Mouse (Mus musculus): ENCODE data around the gene Espl1. TPM values are rescaled to one million over a fixed set of nuclear protein-coding genes. Genes with fewer than 3 reads are reported as not detected.

The Espl1 gene
- polyA plus RNA-seq, 1 experiment from 2014 or later: 7.2 TPM

DNA sequence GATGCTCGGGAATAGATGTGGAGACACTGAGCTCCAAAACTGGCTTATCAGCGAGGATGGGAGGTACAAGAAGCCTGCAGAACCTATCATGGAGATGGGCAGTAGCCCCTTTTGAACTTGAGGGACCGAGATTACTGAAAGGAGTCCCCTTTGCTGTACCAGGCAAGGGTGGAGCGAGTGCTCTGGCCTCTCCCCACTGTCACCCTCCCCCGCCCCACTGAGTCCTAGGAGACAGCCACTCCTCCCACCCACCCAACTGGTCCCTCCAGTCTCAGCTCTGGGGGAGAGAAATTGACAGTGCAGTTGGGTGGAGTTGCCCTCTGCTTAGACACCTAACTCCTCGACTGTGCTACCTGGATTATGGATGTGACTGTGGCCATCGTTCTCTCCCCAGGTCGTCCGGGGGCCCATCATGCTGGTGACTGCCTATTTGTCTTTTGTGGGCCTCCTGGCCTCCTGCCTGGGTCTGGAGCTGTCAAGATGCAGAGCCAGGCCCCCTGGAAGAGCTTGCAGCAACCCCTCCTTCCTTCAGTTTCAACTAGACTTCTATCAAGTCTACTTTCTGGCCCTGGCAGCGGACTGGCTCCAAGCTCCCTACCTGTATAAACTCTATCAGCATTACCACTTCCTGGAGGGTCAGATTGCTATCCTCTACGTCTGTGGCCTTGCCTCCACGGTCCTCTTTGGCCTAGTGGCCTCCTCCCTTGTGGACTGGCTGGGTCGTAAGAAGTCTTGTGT is 16.1 kb upstream of the Espl1 start:
- H3K4me1 ChIP-seq (replicated peaks): peaks cover 24% of the 10 kb centered on the region
- no peaks in the 10 kb centered on the region for H3K27me3 ChIP-seq
- ATAC-seq (ENCODE audit: low FRiP score): 0 out of 2 replicates have a peak, but pooled peaks have one; percentile 22

DNA sequence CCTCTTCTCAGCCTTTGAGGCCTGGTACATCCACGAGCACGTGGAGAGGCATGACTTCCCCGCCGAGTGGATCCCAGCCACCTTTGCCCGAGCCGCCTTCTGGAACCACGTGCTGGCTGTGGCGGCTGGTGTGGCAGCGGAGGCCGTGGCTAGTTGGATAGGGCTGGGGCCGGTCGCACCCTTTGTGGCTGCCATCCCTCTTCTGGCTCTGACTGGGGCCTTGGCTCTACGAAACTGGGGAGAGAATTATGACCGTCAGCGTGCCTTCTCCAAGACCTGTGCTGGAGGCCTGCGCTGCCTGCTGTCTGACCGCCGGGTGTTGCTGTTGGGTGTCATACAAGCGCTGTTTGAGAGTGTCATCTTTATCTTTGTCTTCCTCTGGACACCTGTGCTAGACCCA is 15.4 kb upstream of the Espl1 start:
- ATAC-seq (ENCODE audit: low FRiP score): no peak
- 0 out of 2 replicates have a peak overlapping the region, but pooled peaks have one; percentile 87 for H3K9ac ChIP-seq

More for the DNA sequence above, 16.1 kb upstream of the Espl1 start:
- Histone ChIP-seq H3K4me2 (peak overlapping the region; percentile 94), H3K4me3 (peak overlapping the region; percentile 86), H3K36me3 (peaks cover 24% of the 10 kb centered on the region), H3K9me3 (no peaks in the 10 kb centered on the region), H3K9ac (peak overlapping the region; percentile 87), H3K27ac (peak overlapping the region; percentile 92)
- WGBS: 32% methylated on average over 13 of the region's 13 CpGs

DNA sequence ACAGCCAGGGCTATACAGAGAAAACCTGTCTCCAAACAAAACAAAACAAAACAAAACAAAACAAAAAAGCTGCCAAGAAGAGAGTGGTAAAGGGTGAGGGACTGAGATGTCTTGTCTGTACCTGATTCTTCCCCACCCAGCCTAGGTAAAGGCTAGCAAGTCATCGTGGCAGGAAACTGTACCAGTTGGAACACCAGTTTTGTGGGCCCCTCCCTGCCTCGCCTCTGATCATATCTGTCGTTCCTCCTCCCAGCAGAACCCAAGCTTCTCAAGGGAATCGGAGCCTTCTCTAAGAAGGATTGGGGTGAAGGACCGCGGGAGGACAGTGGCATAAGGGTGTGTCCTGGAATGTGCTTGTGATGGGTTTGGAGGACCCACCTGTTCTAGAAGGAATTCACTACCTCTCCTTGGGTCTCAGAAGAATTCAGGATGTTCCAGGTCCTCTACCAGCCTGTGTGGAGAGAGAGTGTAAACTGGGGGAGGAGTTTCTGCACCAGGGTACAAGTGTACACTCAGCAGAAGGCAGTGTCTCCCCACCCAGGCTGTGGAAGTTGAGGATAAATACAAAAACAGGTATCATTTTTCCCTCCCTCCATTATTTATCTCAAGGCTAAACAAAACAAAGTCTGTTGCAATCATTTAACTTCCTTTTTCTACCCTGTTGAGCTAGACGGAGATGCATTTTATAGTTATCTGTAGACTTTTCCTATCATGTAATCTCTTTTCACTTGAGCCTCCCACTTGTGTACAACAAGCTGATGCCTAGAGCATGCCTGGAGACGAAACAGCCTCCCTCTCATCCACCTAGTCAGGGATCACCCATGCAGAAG is 13.4 kb upstream of the Espl1 start:
- Histone ChIP-seq H3K9me3 (no peaks in the 10 kb centered on the region), H3K36me3 (peaks cover 24% of the 10 kb centered on the region), H3K9ac (no peak overlapping the region), H3K4me2 (no peak overlapping the region), H3K4me3 (no peak overlapping the region), H3K27me3 (no peaks in the 10 kb centered on the region), H3K4me1 (replicated peaks) (peaks cover 24% of the 10 kb centered on the region), H3K27ac (no peak overlapping the region)
- 88% methylated on average over 8 of the region's 8 CpGs for WGBS
- no peak for ATAC-seq (ENCODE audit: low FRiP score)

More for the DNA sequence above, 15.4 kb upstream of the Espl1 start:
- Histone ChIP-seq H3K4me3 (peak overlapping the region; percentile 86), H3K4me2 (peak overlapping the region; percentile 94), H3K4me1 (replicated peaks) (peaks cover 24% of the 10 kb centered on the region), H3K36me3 (peaks cover 24% of the 10 kb centered on the region), H3K9me3 (no peaks in the 10 kb centered on the region), H3K27ac (no peak overlapping the region), H3K27me3 (no peaks in the 10 kb centered on the region)
- 95% methylated on average over 19 of the region's 19 CpGs for WGBS

DNA sequence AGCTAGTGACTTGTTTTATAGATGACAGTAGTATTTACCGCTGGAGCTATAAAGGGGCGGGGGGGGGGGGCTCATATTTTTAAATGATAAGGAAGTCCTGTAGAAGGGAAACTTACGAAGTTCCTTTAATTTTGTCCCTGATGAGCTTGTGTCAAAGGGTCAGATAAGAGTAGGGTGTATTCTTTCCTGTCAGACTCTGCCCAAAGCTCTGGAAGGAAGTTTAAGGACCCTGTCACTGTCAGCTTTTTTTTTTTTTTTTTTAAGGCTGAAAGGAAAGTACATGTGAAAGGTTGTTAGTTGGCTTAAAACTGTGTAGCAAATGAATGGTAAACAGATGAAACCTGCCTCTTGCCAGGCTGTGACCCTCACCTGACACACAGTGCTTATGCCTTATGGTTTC is 12.4 kb upstream of the Espl1 start:
- Histone ChIP-seq H3K27ac (no peak overlapping the region), H3K9me3 (no peaks in the 10 kb centered on the region), H3K4me2 (no peak overlapping the region), H3K4me3 (no peak overlapping the region), H3K27me3 (no peaks in the 10 kb centered on the region), H3K4me1 (replicated peaks) (peaks cover 23% of the 10 kb centered on the region), H3K9ac (no peak overlapping the region), H3K36me3 (peaks cover 24% of the 10 kb centered on the region)
- no peak for ATAC-seq (ENCODE audit: low FRiP score)
- WGBS: 89% methylated on average over 3 of the region's 3 CpGs

DNA sequence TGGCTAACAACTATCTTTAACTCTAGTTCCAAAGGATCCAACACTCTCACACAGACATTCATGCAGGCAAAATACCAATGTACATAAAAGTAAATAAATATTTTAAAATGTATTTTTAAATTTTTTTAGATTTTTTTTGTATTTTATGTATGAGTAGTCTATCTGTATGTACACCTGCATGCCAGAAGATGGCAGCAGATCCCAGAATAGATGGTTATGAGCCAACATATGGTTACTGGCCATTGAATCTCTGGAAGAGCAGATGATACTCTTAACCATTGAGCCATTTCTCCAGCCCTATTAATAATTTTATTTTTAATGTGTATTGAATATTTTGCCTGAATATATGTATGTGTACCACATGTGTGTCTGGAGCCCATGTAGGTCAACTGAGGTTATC is 8.7 kb upstream of the Espl1 start:
- no peak overlapping the region for H3K27ac ChIP-seq
- no peak overlapping the region for H3K4me3 ChIP-seq
- no peaks in the 10 kb centered on the region for H3K27me3 ChIP-seq
- no peaks in the 10 kb centered on the region for H3K9me3 ChIP-seq
- no peak overlapping the region for H3K9ac ChIP-seq
- H3K4me2 ChIP-seq: no peak overlapping the region
- no peaks in the 10 kb centered on the region for H3K4me1 ChIP-seq (replicated peaks)
- peaks cover 7% of the 10 kb centered on the region for H3K36me3 ChIP-seq
- no peak for ATAC-seq (ENCODE audit: low FRiP score)

DNA sequence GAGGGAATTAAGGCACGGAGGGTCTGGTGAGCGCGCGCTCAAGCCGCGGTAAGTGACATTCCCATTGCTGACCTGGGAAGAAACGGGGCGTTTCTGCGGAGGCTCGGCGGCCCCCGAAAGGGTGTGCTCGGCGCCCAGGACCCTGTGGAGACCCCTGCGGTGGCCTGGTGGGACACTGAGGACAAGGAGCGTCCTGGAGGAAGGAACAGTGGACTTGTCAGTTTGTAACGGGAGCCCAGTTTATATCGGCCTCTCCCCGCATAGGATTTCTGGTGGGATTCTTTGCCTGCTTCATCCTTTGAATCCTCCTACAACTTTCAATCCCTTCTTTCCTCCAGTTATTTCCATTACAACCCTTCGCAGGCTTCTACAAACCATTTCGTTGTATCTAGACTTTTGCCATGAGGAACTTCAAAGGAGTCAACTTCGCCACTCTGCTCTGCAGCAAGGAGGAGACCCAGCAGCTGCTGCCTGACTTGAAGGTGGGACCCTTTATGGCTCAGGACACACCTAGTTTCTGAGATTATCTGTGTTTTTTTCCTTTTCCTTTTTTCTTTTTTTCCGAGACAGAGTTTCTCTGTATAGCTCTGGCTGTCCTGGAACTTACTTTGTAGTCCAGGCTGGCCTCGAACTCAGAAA is 421 bp downstream of the Espl1 start:
- H3K4me1 ChIP-seq (replicated peaks): peaks cover 11% of the 10 kb centered on the region
- H3K36me3 ChIP-seq: peaks cover 10% of the 10 kb centered on the region; the same call in 1 of the 2 replicates
- no peak overlapping the region for H3K27ac ChIP-seq
- ATAC-seq (ENCODE audit: low FRiP score): peak; percentile 78
- WGBS: 5% methylated on average over 24 of the region's 24 CpGs
- H3K9me3 ChIP-seq: no peaks in the 10 kb centered on the region
- no peaks in the 10 kb centered on the region for H3K27me3 ChIP-seq
- peak overlapping the region; percentile 94 for H3K4me2 ChIP-seq
- peak overlapping the region; percentile 54 for H3K4me3 ChIP-seq
- peak overlapping the region; percentile 58; the same call in 1 of the 2 replicates for H3K9ac ChIP-seq

DNA sequence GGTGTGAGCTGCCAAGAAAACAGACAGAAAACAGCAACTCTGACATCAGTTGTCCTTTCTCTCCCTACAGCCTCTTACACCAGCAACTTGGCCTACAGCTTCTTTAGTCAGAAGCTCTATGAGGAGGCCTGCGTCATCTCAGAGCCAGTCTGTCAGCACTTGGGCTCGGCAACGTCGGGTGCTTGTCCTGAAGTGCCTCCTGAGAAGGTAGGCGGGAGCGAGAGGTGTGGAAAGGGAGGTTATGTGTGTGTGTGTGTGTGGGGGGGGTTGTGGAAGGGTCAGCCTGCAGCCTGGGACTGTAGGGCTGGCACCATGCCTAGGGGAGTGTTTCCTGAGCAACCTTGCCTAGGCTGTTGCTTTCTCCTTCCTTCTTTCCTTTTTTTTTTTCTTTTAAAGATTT is 6.5 kb downstream of the Espl1 start:
- H3K4me1 ChIP-seq (replicated peaks): no peaks in the 10 kb centered on the region
- H3K27ac ChIP-seq: no peak overlapping the region
- no peaks in the 10 kb centered on the region for H3K27me3 ChIP-seq
- peaks cover 26% of the 10 kb centered on the region for H3K36me3 ChIP-seq
- 97% methylated on average over 6 of the region's 6 CpGs for WGBS
- no peak overlapping the region for H3K9ac ChIP-seq
- H3K4me3 ChIP-seq: no peak overlapping the region
- no peak overlapping the region for H3K4me2 ChIP-seq
- no peak for ATAC-seq (ENCODE audit: low FRiP score)
- H3K9me3 ChIP-seq: no peaks in the 10 kb centered on the region

DNA sequence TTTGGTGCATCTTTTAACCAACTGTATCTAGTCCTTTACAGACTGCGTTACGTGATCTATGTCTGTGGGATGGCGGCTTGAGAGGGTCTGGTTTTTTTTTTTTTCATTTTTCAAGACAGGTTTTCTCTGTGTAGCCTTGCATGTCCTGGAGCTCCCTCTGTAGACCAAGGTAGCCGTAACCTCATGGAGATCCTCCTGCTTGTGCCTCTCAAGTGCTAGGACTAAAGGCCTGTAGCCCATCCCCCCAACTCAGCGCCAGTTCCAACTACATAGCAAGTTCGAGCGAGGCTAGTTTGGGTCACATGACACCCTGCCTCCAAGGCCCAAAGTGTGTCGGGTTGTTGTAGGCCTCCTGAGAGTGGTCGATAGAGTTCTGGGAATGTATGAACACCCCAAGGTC is 12.7 kb downstream of the Espl1 start:
- Histone ChIP-seq H3K36me3 (peaks cover 31% of the 10 kb centered on the region), H3K9ac (no peak overlapping the region), H3K4me3 (no peak overlapping the region), H3K27ac (no peak overlapping the region), H3K9me3 (no peaks in the 10 kb centered on the region), H3K27me3 (no peaks in the 10 kb centered on the region), H3K4me2 (no peak overlapping the region), H3K4me1 (replicated peaks) (no peaks in the 10 kb centered on the region)
- ATAC-seq (ENCODE audit: low FRiP score): no peak
- WGBS: 87% methylated on average over 9 of the region's 9 CpGs

DNA sequence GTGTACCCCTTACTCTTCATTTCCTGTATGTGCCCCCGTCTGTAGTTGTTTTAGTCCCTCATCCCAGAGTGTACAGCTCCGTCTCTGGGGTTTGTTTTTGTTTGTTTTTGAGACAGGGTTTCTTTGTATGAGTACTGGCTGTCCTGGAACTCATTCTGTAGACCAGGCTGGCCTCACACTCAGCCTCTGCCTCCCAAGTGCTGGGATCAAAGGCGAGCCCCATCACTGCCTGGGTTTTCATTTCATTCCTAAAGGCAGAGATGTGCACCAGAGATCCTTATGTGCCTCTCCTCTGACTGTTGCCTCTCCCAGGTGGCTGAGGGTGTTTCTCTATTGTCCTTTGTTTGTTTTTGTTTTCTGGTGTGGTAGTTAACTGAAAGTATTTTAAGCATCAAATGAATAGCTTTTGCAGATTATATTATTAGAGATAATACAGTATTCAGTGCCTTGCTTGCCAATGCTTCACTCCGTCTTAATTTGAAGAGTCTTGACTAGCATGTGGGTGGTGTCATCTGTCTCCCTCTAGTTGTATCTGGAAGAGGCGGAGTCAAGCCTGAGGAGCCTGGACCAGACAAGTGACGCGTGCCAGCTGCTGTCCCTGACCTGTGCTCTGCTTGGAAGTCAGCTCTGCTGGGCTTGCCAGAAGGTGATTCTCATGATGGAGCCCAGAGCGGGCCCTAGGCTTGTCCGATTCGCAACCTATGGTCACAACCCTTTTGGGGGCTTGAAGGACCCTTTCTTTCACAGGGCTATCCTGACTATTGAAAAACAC is 14.2 kb downstream of the Espl1 start:
- Histone ChIP-seq H3K4me1 (replicated peaks) (no peaks in the 10 kb centered on the region), H3K27me3 (no peaks in the 10 kb centered on the region), H3K4me3 (no peak overlapping the region), H3K9me3 (no peaks in the 10 kb centered on the region), H3K36me3 (peaks cover 28% of the 10 kb centered on the region), H3K27ac (no peak overlapping the region), H3K9ac (no peak overlapping the region), H3K4me2 (no peak overlapping the region)
- 89% methylated on average over 10 of the region's 10 CpGs for WGBS
- no peak for ATAC-seq (ENCODE audit: low FRiP score)

DNA sequence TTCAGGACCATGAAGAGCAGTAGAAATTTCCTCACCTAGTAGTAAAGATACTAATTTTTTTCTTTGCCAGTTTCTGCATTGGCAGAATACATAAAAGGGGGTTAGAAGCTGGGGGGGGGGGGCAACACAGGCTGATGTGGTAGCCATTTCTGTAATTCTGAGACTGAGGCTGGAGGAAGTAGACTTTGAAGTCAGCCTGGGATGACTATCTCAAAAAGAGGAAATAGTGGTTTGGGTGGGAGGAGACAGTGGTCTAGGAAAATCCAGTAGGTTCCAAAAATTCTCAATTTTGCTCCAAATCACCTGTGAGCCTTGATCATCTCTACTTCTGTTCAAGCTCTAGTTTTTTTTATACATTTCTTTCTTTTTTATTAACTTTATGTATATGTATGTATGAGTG is 15.4 kb downstream of the Espl1 start:
- Histone ChIP-seq H3K36me3 (peaks cover 23% of the 10 kb centered on the region), H3K27me3 (no peaks in the 10 kb centered on the region), H3K9me3 (no peaks in the 10 kb centered on the region), H3K4me2 (no peak overlapping the region), H3K9ac (no peak overlapping the region), H3K4me1 (replicated peaks) (no peaks in the 10 kb centered on the region), H3K4me3 (no peak overlapping the region), H3K27ac (no peak overlapping the region)
- no peak for ATAC-seq (ENCODE audit: low FRiP score)

DNA sequence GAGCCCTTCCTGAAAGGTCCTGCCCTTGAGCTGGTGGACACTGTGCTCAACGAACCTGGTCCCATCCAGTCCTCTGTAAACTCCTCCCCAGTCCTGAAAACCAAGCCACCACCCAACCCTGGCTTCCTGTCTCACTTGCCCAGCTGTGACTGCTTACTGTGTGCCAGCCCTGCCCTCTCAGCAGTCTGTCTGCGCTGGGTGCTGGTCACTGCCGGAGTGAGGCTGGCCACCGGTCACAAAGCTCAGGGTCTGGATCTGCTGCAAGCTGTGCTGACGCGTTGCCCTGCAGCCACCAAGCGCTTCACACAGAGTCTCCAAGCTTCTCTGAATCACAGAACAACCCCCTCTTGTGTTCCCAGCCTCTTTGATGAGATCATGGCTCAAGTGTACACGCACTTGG is 19.2 kb downstream of the Espl1 start:
- Histone ChIP-seq H3K4me2 (no peak overlapping the region), H3K4me1 (replicated peaks) (no peaks in the 10 kb centered on the region), H3K27me3 (no peaks in the 10 kb centered on the region), H3K9ac (no peak overlapping the region), H3K9me3 (no peaks in the 10 kb centered on the region), H3K36me3 (peaks cover 26% of the 10 kb centered on the region), H3K4me3 (no peak overlapping the region), H3K27ac (no peak overlapping the region)
- ATAC-seq (ENCODE audit: low FRiP score): no peak
- 90% methylated on average over 8 of the region's 8 CpGs for WGBS

DNA sequence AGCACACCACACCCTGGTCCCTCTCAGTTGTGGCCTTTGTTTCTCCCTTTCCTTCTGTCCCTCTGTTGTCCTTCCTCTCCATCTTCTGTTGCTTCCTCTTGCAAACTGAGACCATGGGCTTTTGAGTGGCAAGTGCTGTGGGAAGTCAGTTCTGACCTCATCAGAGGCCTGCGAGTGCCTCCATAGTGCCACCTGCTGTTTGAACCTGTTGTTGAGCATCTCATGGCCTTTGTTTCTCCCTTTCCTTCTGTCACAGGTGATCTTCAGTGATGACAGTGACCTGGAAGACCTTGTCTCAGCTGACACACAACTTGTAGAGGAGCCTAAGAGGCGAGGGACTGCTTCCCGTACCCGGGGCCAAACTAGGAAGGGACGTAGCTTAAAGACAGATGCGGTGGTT is 20.2 kb downstream of the Espl1 start:
- no peaks in the 10 kb centered on the region for H3K27me3 ChIP-seq
- H3K27ac ChIP-seq: no peak overlapping the region
- WGBS: 90% methylated on average over 6 of the region's 6 CpGs
- no peak overlapping the region for H3K4me2 ChIP-seq
- H3K9me3 ChIP-seq: no peaks in the 10 kb centered on the region
- H3K9ac ChIP-seq: no peak overlapping the region
- no peak for ATAC-seq (ENCODE audit: low FRiP score)
- peaks cover 29% of the 10 kb centered on the region for H3K36me3 ChIP-seq
- no peaks in the 10 kb centered on the region for H3K4me1 ChIP-seq (replicated peaks)
- H3K4me3 ChIP-seq: no peak overlapping the region

Measured in hindbrain, embryonic 13.5 days (tissue).